Mouse (Mus musculus) cortical plate, adult 2 months (tissue): Measurements from ENCODE around the gene Scn3a. TPM values are rescaled to one million over a fixed set of nuclear protein-coding genes. Genes with fewer than 3 reads are reported as not detected.

Experiments used
- H3K27ac ChIP-seq: fragments of 200-500 bp; 2 replicates; pipeline ENCODE4 v1.5.1; 2012; ENCODE audit warnings: low read length, control low read depth, inconsistent platforms; ENCODE audit not compliant: insufficient read depth
- H3K4me1 ChIP-seq: fragments of 200-500 bp; 2 replicates; pipeline ENCODE4 v1.6.1; 2011; ENCODE audit warnings: low read length; ENCODE audit not compliant: control insufficient read depth, insufficient read depth
- H3K4me3 ChIP-seq: fragments of 200-500 bp; 2 replicates; pipeline ENCODE4 v1.5.1; 2011; ENCODE audit warnings: mild to moderate bottlenecking, low read length, control low read depth; ENCODE audit not compliant: insufficient read depth
- CTCF ChIP-seq: fragments of 200-500 bp; IDR thresholded peaks from 2 replicates; pipeline ENCODE4 v1.5.1; 2011; ENCODE audit warnings: mild to moderate bottlenecking, control low read depth, low read length; ENCODE audit not compliant: insufficient read depth; ENCODE audit errors: extremely low read depth
- POLR2A ChIP-seq: fragments of 200-500 bp; IDR thresholded peaks from 2 replicates; pipeline ENCODE4 v1.6.1; 2011; ENCODE audit warnings: mild to moderate bottlenecking, low read length, control low read depth; ENCODE audit not compliant: insufficient read depth; ENCODE audit errors: extremely low read depth
- polyA plus RNA-seq: library from polyadenylated mRNA; depleted of rRNA; stranded (reverse); fragments of >200 nt; gene quantifications from 2 replicates; pipeline ENCODE4 v1.2.3, GENCODE M21; 2012

Gene Scn3a
- polyA plus RNA-seq, 1 experiment: 12.2 TPM

DNA sequence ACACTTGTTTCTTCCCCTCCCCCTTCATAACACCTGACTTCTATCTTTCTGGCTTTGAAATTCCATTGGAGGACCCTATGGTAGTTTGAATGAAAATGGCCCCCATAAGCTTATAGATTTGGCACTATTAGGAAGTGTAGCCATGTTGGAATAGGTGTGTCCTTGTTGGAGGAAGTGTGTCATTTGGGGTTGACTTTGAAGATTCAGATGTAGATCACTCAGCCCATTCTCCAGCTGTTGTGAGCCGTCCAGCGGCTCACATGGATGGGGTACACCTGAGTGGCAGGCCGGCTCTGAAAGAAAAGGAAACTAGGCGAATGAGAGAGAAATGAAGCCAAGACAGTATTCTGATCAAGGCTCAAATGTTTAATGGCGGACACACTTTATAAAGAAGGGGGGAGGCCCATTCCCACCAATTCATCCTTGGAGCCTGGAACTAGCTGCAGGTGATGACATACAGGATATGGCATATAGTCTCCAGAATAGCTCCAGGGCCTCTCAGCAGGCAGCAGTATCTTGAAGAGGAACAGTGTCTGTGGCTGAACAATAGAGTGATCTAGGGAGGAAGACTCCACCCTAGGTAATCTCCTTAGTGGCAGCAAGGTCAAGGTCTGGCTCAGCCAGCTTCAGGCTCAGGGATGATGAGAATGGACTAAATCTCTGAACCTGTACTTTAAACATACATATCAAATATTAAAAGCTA lies 118.2 kb downstream of the Scn3a start:
- H3K4me1 ChIP-seq: no peaks in the 10 kb centered on the region
- TF ChIP-seq POLR2A (no peak), CTCF (no peak)
- no peak overlapping the region for H3K4me3 ChIP-seq
- no peak overlapping the region for H3K27ac ChIP-seq

DNA sequence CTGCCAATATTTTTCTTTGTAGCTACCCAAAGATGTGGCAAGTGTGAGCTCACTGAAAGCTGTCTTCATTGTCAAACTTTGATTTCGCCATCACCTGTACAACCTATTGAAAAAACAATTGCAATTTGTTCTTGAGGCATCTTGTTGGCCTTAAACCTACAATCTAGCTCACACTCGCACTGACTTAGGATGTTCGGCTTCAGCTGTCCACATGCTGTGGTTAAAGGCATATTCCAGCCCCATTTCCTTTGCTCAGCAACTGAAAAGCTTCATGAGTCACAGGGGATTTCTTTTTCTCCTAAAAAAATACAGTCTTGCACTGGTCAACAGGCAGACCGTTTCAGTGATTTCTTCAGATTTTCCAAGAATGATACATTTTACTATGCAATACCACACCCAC lies 124.3 kb downstream of the Scn3a start:
- TF ChIP-seq CTCF (no peak), POLR2A (no peak)
- Histone ChIP-seq H3K4me3 (no peak overlapping the region), H3K4me1 (no peaks in the 10 kb centered on the region; the same call in 1 of the 2 replicates), H3K27ac (no peak overlapping the region)

DNA sequence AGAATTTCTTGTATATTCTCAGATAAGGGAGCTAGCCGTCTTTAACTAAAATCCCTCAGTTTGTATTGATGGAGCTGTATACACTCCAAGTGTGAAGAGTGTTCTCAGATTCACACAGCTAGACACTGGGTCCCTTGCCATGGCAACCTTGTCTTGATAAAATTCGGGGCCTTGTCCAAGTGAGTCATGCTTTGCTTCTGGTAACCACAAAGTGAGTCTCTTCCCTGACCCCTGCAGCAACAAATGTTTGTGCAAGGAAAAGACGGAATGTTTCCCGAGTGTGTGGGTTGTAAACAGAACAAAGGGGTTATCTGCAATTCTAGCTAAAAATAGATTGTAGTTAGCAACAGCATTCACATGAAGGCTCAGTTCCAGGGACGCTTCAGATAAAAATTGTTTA lies 125.9 kb downstream of the Scn3a start:
- TF ChIP-seq POLR2A: no peak
- TF ChIP-seq CTCF: no peak
- H3K27ac ChIP-seq: no peak overlapping the region
- no peak overlapping the region for H3K4me3 ChIP-seq
- H3K4me1 ChIP-seq: no peaks in the 10 kb centered on the region; the same call in 1 of the 2 replicates

DNA sequence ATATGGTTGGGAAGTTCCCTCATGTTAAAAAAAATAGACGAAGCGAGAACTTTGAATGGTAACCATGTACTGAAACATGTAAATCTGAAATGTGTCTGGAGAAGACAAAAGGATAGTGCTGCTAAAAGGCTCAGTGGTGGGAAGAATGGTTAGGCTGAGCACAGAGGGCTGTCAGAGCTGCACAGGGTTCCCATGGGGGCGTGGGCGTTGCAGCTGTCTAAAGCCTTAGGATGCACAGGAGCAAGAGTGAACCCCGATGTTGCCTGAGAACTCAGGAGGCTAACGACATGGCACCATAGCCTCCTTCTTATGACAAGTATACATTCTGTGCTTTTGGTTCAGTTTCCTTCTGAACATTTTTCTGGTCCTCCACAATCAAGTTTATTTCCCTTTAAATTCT lies 126.3 kb downstream of the Scn3a start:
- no peak for TF ChIP-seq POLR2A
- no peak for TF ChIP-seq CTCF
- H3K27ac ChIP-seq: no peak overlapping the region
- H3K4me3 ChIP-seq: no peak overlapping the region
- H3K4me1 ChIP-seq: no peaks in the 10 kb centered on the region; the same call in 1 of the 2 replicates

DNA sequence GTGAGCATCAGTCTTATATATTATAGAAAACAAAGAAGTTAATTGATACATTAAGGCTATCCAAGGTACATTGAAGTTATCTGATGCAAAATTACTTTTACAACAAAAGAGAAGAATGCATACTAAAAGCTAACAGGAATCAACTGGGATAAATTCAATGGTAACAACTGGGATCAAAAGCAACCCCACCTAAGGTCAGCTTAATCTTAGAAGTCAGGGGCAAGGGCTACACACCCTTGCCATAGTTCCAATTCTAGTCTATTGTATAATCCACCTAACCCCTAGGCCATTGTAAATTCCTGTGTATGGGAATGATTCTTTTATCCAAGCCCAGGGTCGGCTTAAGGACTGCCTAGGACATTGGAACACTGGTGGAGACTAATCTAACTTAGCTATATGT lies 130.5 kb downstream of the Scn3a start:
- no peak for TF ChIP-seq POLR2A
- TF ChIP-seq CTCF: no peak
- no peak overlapping the region for H3K4me3 ChIP-seq
- H3K4me1 ChIP-seq: no peaks in the 10 kb centered on the region; the same call in 1 of the 2 replicates
- H3K27ac ChIP-seq: no peak overlapping the region

DNA sequence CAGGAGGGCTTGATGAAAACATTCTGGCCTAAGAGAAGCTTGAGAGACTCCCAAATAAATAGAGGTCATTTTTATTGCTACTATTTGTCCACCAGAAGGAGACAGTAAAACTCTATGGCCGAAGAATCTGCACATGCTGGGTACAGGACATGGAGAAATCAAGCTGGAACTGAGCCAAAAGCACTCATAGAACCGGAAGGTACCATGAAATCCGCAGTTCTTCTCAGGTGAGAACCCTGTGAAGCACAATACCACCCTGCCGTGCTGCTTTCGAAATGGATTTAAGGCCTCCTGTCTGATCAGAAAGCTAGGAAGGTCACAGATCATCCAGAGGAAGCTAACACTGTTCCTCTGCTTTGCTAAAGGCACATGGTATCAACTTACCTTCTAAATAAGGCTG lies 143.9 kb downstream of the Scn3a start:
- TF ChIP-seq POLR2A (no peak), CTCF (no peak)
- H3K27ac ChIP-seq: no peak overlapping the region

DNA sequence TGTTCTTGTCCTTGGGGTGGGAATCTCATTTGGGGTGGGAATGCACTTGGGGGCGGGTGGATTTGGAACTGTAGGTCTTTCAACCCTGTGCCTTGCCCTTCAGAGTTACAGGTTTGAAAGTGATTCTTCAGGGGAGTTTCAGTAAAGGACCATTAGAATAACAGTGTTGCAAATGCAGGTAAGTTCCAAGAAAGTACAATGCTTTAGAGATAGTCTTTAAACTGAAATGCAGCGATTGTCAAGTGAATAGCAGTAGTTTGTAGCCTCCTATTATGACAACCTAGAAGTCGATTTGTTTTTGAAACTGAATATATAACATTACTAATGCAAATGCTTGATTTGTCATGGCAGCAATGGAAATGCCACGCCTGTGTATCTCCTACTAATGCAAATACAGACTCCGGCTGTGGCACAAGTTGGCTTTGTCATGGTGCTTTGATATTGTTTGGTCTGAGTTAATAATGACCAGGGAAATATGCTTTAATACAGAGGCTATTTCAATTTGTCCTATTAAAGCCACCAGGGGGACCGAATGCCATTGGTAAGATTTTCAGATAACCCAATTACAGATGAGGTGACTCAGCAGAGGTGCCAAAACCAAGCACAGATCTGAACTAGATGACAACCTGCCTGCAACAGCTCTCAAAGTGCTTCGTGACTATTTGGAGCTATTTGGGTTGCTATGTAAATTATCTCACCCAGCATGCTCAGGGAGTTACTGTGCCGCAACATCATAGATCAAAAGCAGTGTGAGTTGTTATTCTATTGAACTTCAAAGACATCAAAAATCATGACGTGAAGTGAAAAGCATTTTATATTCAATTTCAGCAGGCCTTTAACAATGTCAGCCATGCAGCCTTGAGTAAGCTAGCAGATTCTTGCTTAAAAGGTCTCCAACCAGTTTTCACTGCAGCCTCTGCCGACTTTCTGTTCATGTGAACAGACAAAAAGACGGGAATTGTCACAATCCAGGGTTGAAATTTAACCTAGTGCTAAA lies 145.9 kb downstream of the Scn3a start:
- H3K27ac ChIP-seq: no peak overlapping the region

More for the DNA sequence above, 143.9 kb downstream of the Scn3a start:
- Histone ChIP-seq H3K4me1 (no peaks in the 10 kb centered on the region), H3K4me3 (no peak overlapping the region)

DNA sequence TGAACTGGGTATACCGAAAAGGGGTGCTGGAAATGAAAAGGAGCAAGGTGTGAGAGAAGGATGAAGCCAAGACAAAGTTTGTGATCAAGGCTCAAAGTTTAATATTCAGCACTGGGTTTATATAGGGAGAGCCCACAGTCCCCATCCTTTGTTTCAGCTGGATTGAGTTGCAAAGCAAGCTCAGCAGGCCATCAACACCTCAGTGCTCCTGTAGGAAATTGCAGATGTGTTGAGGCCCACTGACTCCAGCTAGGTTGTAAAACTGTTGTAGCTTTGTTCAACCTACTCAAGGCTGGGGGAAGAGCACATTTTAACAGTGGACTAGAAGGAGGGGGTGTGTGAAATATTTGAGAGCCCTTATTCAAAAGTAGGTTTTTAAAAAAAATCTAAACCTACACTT lies 148.8 kb downstream of the Scn3a start:
- H3K27ac ChIP-seq: no peak overlapping the region
- TF ChIP-seq CTCF (no peak), POLR2A (no peak)
- no peak overlapping the region for H3K4me3 ChIP-seq
- no peaks in the 10 kb centered on the region; the same call in 1 of the 2 replicates for H3K4me1 ChIP-seq

More for the DNA sequence above, 145.9 kb downstream of the Scn3a start:
- TF ChIP-seq POLR2A: no peak
- TF ChIP-seq CTCF: no peak
- no peak overlapping the region for H3K4me3 ChIP-seq
- no peaks in the 10 kb centered on the region for H3K4me1 ChIP-seq

DNA sequence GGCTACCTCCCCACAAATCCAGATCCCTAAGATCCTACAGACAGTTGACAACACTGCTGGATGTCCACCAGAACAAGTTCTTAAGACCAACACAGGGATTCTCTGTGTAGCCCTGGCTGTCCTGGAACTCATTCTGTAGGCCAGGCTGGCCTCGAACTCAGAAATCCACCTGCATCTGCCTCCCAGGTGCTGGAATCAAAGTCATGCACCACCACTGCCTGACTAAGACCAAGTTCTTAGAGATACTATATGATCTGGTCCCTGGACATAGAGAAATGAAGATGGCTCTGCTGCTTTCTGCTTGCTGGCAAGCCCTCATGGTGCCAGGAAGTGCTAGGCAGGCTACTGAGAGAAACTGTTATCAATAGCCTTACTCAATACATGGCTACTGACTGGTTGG lies 150.9 kb downstream of the Scn3a start:
- no peaks in the 10 kb centered on the region; the same call in 1 of the 2 replicates for H3K4me1 ChIP-seq
- H3K27ac ChIP-seq: no peak overlapping the region
- no peak overlapping the region for H3K4me3 ChIP-seq
- TF ChIP-seq CTCF (no peak), POLR2A (no peak)

DNA sequence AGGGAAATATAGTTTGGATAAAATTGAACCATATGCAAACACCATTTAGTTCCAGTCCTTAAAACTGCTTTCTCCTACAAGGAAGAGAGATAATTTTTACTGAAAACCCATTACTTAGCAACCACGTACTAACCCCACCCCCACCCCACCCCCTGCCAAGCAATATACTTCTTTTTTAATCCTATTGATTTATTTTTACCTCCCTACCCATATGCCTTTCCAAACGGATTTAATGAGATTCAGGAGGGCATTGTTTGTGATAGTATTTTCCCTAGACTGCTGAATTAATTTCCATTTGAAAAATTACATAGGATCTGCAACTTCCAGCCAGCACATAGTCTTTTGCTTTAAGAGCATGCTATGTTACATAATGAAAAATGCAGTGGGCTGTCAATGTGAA lies 152.1 kb downstream of the Scn3a start:
- TF ChIP-seq CTCF (no peak), POLR2A (no peak)
- Histone ChIP-seq H3K4me1 (no peaks in the 10 kb centered on the region; the same call in 1 of the 2 replicates), H3K4me3 (peak overlapping the region; percentile 12; the same call in 1 of the 2 replicates), H3K27ac (no peak overlapping the region)

DNA sequence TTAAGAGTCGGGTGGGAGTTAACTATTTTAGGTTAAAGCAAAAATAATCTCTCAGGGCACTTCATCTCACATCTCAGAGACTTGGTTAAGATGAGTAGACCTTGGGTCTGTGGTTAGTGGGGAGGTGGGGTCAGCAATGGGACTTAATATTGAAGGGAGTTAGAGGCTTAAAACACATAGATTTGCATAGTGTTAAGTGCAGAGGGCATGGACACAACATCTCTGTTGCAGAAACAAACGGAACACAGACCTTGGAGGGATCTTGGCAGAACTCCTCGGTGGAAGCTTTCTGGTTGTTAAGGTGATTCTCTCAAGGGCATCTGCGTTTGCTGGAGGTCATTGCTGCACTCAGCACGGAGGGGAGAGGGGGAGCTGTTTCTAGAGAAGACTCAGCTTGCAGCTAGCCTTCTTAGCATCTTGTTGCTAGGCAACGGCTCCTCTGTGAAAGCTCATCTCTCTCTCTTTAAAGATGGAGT lies 152.6 kb downstream of the Scn3a start:
- TF ChIP-seq POLR2A (0 out of 2 replicates have a peak, but pooled peaks have one; percentile 39), CTCF (no peak)
- peak overlapping the region; percentile 81 for H3K27ac ChIP-seq
- no peaks in the 10 kb centered on the region; the same call in 1 of the 2 replicates for H3K4me1 ChIP-seq
- H3K4me3 ChIP-seq: peak overlapping the region; percentile 12
